Mouse (Mus musculus) hindbrain, embryonic 13.5 days (tissue): ENCODE data around the gene Ppp1r2. TPM values are rescaled to one million over a fixed set of nuclear protein-coding genes. Genes with fewer than 3 reads are reported as not detected.

Experiments used
- ATAC-seq: fragments of 200-750 bp; cut with Nextera tagmentation; 2 replicates; pipeline ENCODE4 v1.8.0; 2017; ENCODE audit warnings: moderate TSS enrichment; ENCODE audit not compliant: low FRiP score
- H3K27ac ChIP-seq: fragments of 300-500 bp; sonication (generic); 2 replicates; pipeline ENCODE4 v1.5.1; 2015; ENCODE audit warnings: inconsistent platforms, mild to moderate bottlenecking, moderate library complexity
- H3K27me3 ChIP-seq: fragments of 300-500 bp; sonication (generic); 2 replicates; pipeline ENCODE4 v1.6.1; 2015; ENCODE audit warnings: mild to moderate bottlenecking, inconsistent platforms
- H3K36me3 ChIP-seq: fragments of 300-500 bp; sonication (generic); 2 replicates; pipeline ENCODE4 v1.6.1; 2015; ENCODE audit warnings: mild to moderate bottlenecking, inconsistent platforms
- H3K4me1 ChIP-seq: fragments of 300-500 bp; sonication (generic); replicated peaks from 2 replicates; pipeline ENCODE4 v1.6.1; 2015; ENCODE audit warnings: inconsistent platforms
- H3K4me2 ChIP-seq: fragments of 300-500 bp; sonication (generic); 2 replicates; pipeline ENCODE4 v1.6.1; 2015; ENCODE audit warnings: inconsistent platforms, mild to moderate bottlenecking, moderate library complexity
- H3K4me3 ChIP-seq: fragments of 300-500 bp; sonication (generic); 2 replicates; pipeline ENCODE4 v1.5.1; 2015; ENCODE audit warnings: mild to moderate bottlenecking, inconsistent platforms
- H3K9ac ChIP-seq: fragments of 300-500 bp; sonication (generic); 2 replicates; pipeline ENCODE4 v1.6.1; 2015; ENCODE audit warnings: mild to moderate bottlenecking, inconsistent platforms
- H3K9me3 ChIP-seq: fragments of 300-500 bp; sonication (generic); 2 replicates; pipeline ENCODE4 v1.6.1; 2016; ENCODE audit warnings: inconsistent platforms
- WGBS: fragments of 180-500 bp; shearing (Covaris S2); methylation state at CpG from one replicate; pipeline ENCODE4 v1.1.7; 2015; 5-methylcytosine and 5-hydroxymethylcytosine counted together
- polyA plus RNA-seq: library from polyadenylated mRNA; unstranded; fragments of >200 nt; fragmentation: Nextera tagmentation; extraction: Ambion mirVana; gene quantifications from 2 replicates; pipeline ENCODE4 v1.2.1, GENCODE M21; 2015

Gene Ppp1r2
- polyA plus RNA-seq, 1 experiment from 2014 or later = 108 TPM

GRCm38 (mm10) chr16:31281981-31282380, 6.9 kb upstream of the Ppp1r2 start:
- H3K4me3 ChIP-seq = no peak overlapping the region
- no peak for ATAC-seq
- H3K4me2 ChIP-seq = no peak overlapping the region
- H3K27me3 ChIP-seq = no peaks in the 10 kb centered on the region
- no peak overlapping the region for H3K27ac ChIP-seq
- H3K9ac ChIP-seq = no peak overlapping the region
- H3K9me3 ChIP-seq = no peaks in the 10 kb centered on the region
- no peaks in the 10 kb centered on the region for H3K4me1 ChIP-seq
- no peaks in the 10 kb centered on the region for H3K36me3 ChIP-seq
- 80% methylated on average over 2 of the region's 2 CpGs for WGBS

GRCm38 (mm10) chr16:31280176-31280575, 5.1 kb upstream of the Ppp1r2 start:
- Histone ChIP-seq H3K27me3 (no peaks in the 10 kb centered on the region), H3K4me2 (no peak overlapping the region), H3K27ac (no peak overlapping the region), H3K4me3 (no peak overlapping the region), H3K9me3 (no peaks in the 10 kb centered on the region), H3K36me3 (no peaks in the 10 kb centered on the region), H3K9ac (no peak overlapping the region), H3K4me1 (no peaks in the 10 kb centered on the region; the same call in 1 of the 2 replicates)
- ATAC-seq = no peak
- WGBS = 88% methylated on average over 4 of the region's 4 CpGs

GRCm38 (mm10) chr16:31278581-31278980, 3.5 kb upstream of the Ppp1r2 start:
- Histone ChIP-seq H3K4me3 (no peak overlapping the region), H3K27ac (no peak overlapping the region), H3K9me3 (no peaks in the 10 kb centered on the region), H3K9ac (no peak overlapping the region), H3K4me2 (no peak overlapping the region), H3K36me3 (no peaks in the 10 kb centered on the region), H3K27me3 (no peaks in the 10 kb centered on the region), H3K4me1 (peaks cover 6% of the 10 kb centered on the region)
- no peak for ATAC-seq
- WGBS = 81% methylated on average over 6 of the region's 6 CpGs

GRCm38 (mm10) chr16:31278081-31278480, 3.0 kb upstream of the Ppp1r2 start:
- no peaks in the 10 kb centered on the region for H3K27me3 ChIP-seq
- no peak for ATAC-seq
- no peak overlapping the region for H3K9ac ChIP-seq
- peaks cover 11% of the 10 kb centered on the region for H3K4me1 ChIP-seq
- no peak overlapping the region for H3K27ac ChIP-seq
- no peaks in the 10 kb centered on the region for H3K9me3 ChIP-seq
- H3K4me2 ChIP-seq = no peak overlapping the region
- H3K4me3 ChIP-seq = no peak overlapping the region
- WGBS = 82% methylated on average over 2 of the region's 2 CpGs
- no peaks in the 10 kb centered on the region for H3K36me3 ChIP-seq

GRCm38 (mm10) chr16:31276962-31277361, 1.9 kb upstream of the Ppp1r2 start:
- Histone ChIP-seq H3K27me3 (no peaks in the 10 kb centered on the region), H3K27ac (0 out of 2 replicates have a peak overlapping the region, but pooled peaks have one; percentile 18), H3K9me3 (no peaks in the 10 kb centered on the region), H3K4me1 (peaks cover 21% of the 10 kb centered on the region), H3K4me2 (no peak overlapping the region), H3K36me3 (no peaks in the 10 kb centered on the region), H3K4me3 (no peak overlapping the region), H3K9ac (no peak overlapping the region)
- ATAC-seq = no peak
- 92% methylated on average over 7 of the region's 7 CpGs for WGBS

- Histone ChIP-seq H3K9me3 (no peaks in the 10 kb centered on the region), H3K9ac (no peak overlapping the region), H3K4me2 (no peak overlapping the region), H3K27ac (0 out of 2 replicates have a peak overlapping the region, but pooled peaks have one; percentile 18), H3K4me1 (peaks cover 24% of the 10 kb centered on the region), H3K4me3 (no peak overlapping the region), H3K36me3 (0 out of 2 replicates have a peak, but pooled peaks cover 2% of the 10 kb centered on the region), H3K27me3 (no peaks in the 10 kb centered on the region)
- 70% methylated on average over 7 of the region's 7 CpGs for WGBS
- ATAC-seq = no peak
These were observed 1.5 kb upstream of the Ppp1r2 start for GRCm38 (mm10) chr16:31276539-31276938.

- H3K9me3 ChIP-seq = no peaks in the 10 kb centered on the region
- ATAC-seq = no peak
- peak overlapping the region; percentile 71 for H3K4me2 ChIP-seq
- no peaks in the 10 kb centered on the region for H3K27me3 ChIP-seq
- peak overlapping the region; percentile 85 for H3K4me3 ChIP-seq
- peak overlapping the region; percentile 89 for H3K9ac ChIP-seq
- H3K27ac ChIP-seq = peak overlapping the region; percentile 91; the same call in 1 of the 2 replicates
- peaks cover 29% of the 10 kb centered on the region for H3K4me1 ChIP-seq
- 0 out of 2 replicates have a peak, but pooled peaks cover 3% of the 10 kb centered on the region for H3K36me3 ChIP-seq
- 7% methylated on average over 6 of the region's 6 CpGs for WGBS
These were observed 993 bp downstream of the Ppp1r2 start for GRCm38 (mm10) chr16:31274084-31274483.

- ATAC-seq = no peak
- WGBS = 96% methylated on average over 2 of the region's 2 CpGs
These were observed 8.4 kb downstream of the Ppp1r2 start for GRCm38 (mm10) chr16:31266692-31267091.

GRCm38 (mm10) chr16:31256151-31256550, 18.9 kb downstream of the Ppp1r2 start:
- Histone ChIP-seq H3K9me3 (no peaks in the 10 kb centered on the region), H3K9ac (no peak overlapping the region), H3K4me1 (no peaks in the 10 kb centered on the region), H3K4me3 (no peak overlapping the region), H3K27me3 (no peaks in the 10 kb centered on the region), H3K4me2 (no peak overlapping the region), H3K27ac (no peak overlapping the region), H3K36me3 (peaks cover 56% of the 10 kb centered on the region)
- 92% methylated on average over 2 of the region's 2 CpGs for WGBS
- ATAC-seq = no peak

More at GRCm38 (mm10) chr16:31266692-31267091, 8.4 kb downstream of the Ppp1r2 start:
- H3K4me3 ChIP-seq = no peak overlapping the region
- peaks cover 7% of the 10 kb centered on the region for H3K4me1 ChIP-seq
- H3K36me3 ChIP-seq = peaks cover 9% of the 10 kb centered on the region
- H3K27me3 ChIP-seq = no peaks in the 10 kb centered on the region
- no peak overlapping the region for H3K27ac ChIP-seq
- H3K4me2 ChIP-seq = no peak overlapping the region
- H3K9ac ChIP-seq = no peak overlapping the region
- H3K9me3 ChIP-seq = no peaks in the 10 kb centered on the region

GRCm38 (mm10) chr16:31255685-31256084, 19.4 kb downstream of the Ppp1r2 start:
- Histone ChIP-seq H3K36me3 (peaks cover 52% of the 10 kb centered on the region), H3K9ac (no peak overlapping the region), H3K4me3 (no peak overlapping the region), H3K4me2 (no peak overlapping the region), H3K27ac (no peak overlapping the region), H3K4me1 (no peaks in the 10 kb centered on the region), H3K27me3 (no peaks in the 10 kb centered on the region), H3K9me3 (no peaks in the 10 kb centered on the region)
- 76% methylated on average over 3 of the region's 3 CpGs for WGBS
- no peak for ATAC-seq

- Histone ChIP-seq H3K27me3 (no peaks in the 10 kb centered on the region), H3K4me3 (no peak overlapping the region), H3K9me3 (no peaks in the 10 kb centered on the region), H3K9ac (no peak overlapping the region), H3K4me2 (no peak overlapping the region), H3K27ac (no peak overlapping the region), H3K4me1 (no peaks in the 10 kb centered on the region), H3K36me3 (peaks cover 10% of the 10 kb centered on the region)
- WGBS = 73% methylated on average over 3 of the region's 3 CpGs
- ATAC-seq = no peak
These were observed 25.7 kb downstream of the Ppp1r2 start for GRCm38 (mm10) chr16:31249401-31249800.

- H3K27me3 ChIP-seq = no peaks in the 10 kb centered on the region
- no peaks in the 10 kb centered on the region for H3K9me3 ChIP-seq
- 74% methylated on average over 13 of the region's 13 CpGs for WGBS
- no peak overlapping the region for H3K4me2 ChIP-seq
- no peak for ATAC-seq
- H3K27ac ChIP-seq = peak overlapping the region; percentile 40; the same call in 1 of the 2 replicates
- no peak overlapping the region for H3K4me3 ChIP-seq
- H3K36me3 ChIP-seq = peaks cover 10% of the 10 kb centered on the region
- H3K4me1 ChIP-seq = no peaks in the 10 kb centered on the region
- H3K9ac ChIP-seq = no peak overlapping the region
These were observed 26.4 kb downstream of the Ppp1r2 start for GRCm38 (mm10) chr16:31248717-31249116.

GRCm38 (mm10) chr16:31247442-31247841, 27.6 kb downstream of the Ppp1r2 start:
- peaks cover 5% of the 10 kb centered on the region; the same call in 1 of the 2 replicates for H3K36me3 ChIP-seq
- WGBS = 86% methylated on average over 7 of the region's 7 CpGs
- H3K4me2 ChIP-seq = no peak overlapping the region
- no peak overlapping the region for H3K4me3 ChIP-seq
- no peaks in the 10 kb centered on the region for H3K9me3 ChIP-seq
- H3K27ac ChIP-seq = no peak overlapping the region
- H3K9ac ChIP-seq = no peak overlapping the region
- no peaks in the 10 kb centered on the region for H3K27me3 ChIP-seq
- H3K4me1 ChIP-seq = no peaks in the 10 kb centered on the region
- ATAC-seq = no peak
